Mouse (Mus musculus) embryonic facial prominence, embryonic 15.5 days (tissue): ENCODE results near the gene Elavl2. TPM values are rescaled to one million over a fixed set of nuclear protein-coding genes. Genes with fewer than 3 reads are reported as not detected.

Experiments
- ATAC-seq: fragments of 200-750 bp; cut with Nextera tagmentation; 2 replicates; pipeline ENCODE4 v1.8.0; 2017; ENCODE audit warnings: low read depth, moderate TSS enrichment; ENCODE audit not compliant: insufficient number of reproducible peaks, low FRiP score, low TSS enrichment
- H3K27ac ChIP-seq: fragments of 300-500 bp; sonication (generic); replicated peaks from 2 replicates; pipeline ENCODE4 v1.5.1; 2015; ENCODE audit warnings: mild to moderate bottlenecking, inconsistent platforms
- H3K27me3 ChIP-seq: fragments of 300-500 bp; sonication (generic); 2 replicates; pipeline ENCODE4 v1.6.1; 2015; ENCODE audit warnings: inconsistent platforms
- H3K36me3 ChIP-seq: fragments of 300-500 bp; sonication (generic); 2 replicates; pipeline ENCODE4 v1.6.1; 2015; ENCODE audit warnings: mild to moderate bottlenecking, inconsistent platforms
- H3K4me1 ChIP-seq: fragments of 300-500 bp; sonication (generic); 2 replicates; pipeline ENCODE4 v1.6.1; 2015; ENCODE audit warnings: inconsistent platforms
- H3K4me2 ChIP-seq: fragments of 300-500 bp; sonication (generic); replicated peaks from 2 replicates; pipeline ENCODE4 v1.6.1; 2015; ENCODE audit warnings: mild to moderate bottlenecking, inconsistent platforms
- H3K4me3 ChIP-seq: fragments of 300-500 bp; sonication (generic); replicated peaks from 2 replicates; pipeline ENCODE4 v1.5.1; 2015; ENCODE audit warnings: mild to moderate bottlenecking, inconsistent platforms
- H3K9ac ChIP-seq: fragments of 300-500 bp; sonication (generic); 2 replicates; pipeline ENCODE4 v1.6.1; 2015; ENCODE audit warnings: inconsistent platforms
- H3K9me3 ChIP-seq: fragments of 300-500 bp; sonication (generic); replicated peaks from 2 replicates; pipeline ENCODE4 v1.6.1; 2016; ENCODE audit warnings: inconsistent platforms
- WGBS: fragments of 180-500 bp; shearing (Covaris S2); methylation state at CpG from one replicate; pipeline ENCODE4 v1.1.7; 2015; 5-methylcytosine and 5-hydroxymethylcytosine counted together
- polyA plus RNA-seq: library from polyadenylated mRNA; unstranded; fragments of >200 nt; fragmentation: Nextera tagmentation; extraction: Ambion mirVana; gene quantifications from 2 replicates; pipeline ENCODE4 v1.2.1, GENCODE M21; 2015

Gene Elavl2
- polyA plus RNA-seq, result 3.6 and 4.4 TPM in 2 replicates

DNA sequence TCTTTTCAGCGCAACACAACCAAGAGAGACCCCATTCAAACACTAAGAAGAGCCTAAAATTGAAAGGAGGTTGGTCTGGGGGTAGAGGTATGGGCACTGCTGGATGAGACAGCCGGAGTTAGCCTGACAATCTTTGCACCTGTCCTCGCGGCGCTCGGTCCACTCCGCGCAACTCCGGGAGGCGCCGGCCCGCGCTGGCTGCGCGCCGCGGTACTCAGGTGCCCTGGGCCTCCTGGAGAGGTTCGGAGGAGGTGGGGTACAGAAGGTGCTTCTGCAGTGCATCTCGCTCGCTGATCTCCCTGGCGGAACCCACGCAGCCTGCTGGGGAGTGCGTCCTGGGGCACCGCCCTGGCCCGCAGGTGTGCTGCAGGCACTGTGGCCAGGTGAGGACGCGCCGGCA lies at the start of gene Elavl2:
TSS of gene Elavl2 (minus strand) at position 363 of the 400 bp plus-strand sequence.
- Histone ChIP-seq H3K9ac (no peak within 1 kb of the TSS), H3K4me1 (peaks cover 4% of the 10 kb centered on the region; the same call in 1 of the 2 replicates), H3K4me2 (peak within 1 kb of the TSS; percentile 44), H3K4me3 (peak within 1 kb of the TSS; percentile 23), H3K36me3 (no peaks in the 10 kb centered on the region), H3K27ac (no peak within 1 kb of the TSS), H3K9me3 (no peaks in the 10 kb centered on the region), H3K27me3 (peaks cover 27% of the 10 kb centered on the region)
- WGBS, result 2% methylated on average over 28 of the region's 28 CpGs
- ATAC-seq, result peak; percentile 47; the same call in 1 of the 2 replicates

DNA sequence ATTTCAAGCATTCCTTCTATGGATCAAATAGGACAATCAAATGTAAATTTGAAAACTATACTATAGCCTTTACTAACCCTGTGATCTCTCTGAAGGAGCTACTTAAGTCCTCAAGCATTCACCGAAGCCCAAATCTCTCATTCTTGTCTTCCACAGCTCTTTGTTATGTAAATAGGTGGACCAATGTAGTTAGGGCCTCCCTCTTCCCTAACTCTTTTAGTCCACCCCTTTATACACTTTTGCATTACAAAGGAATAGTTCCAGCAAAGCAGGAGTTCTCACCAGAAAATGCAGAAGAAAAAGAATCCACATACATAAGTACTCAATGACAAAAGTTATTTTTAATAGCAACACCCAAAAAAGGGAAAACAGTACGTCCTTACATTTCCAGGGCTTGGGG lies 47.3 kb upstream of the Elavl2 start:
- Histone ChIP-seq H3K27ac (no peak overlapping the region), H3K27me3 (no peaks in the 10 kb centered on the region), H3K36me3 (no peaks in the 10 kb centered on the region), H3K9ac (no peak overlapping the region), H3K4me3 (no peak overlapping the region), H3K9me3 (no peaks in the 10 kb centered on the region), H3K4me1 (no peaks in the 10 kb centered on the region), H3K4me2 (no peak overlapping the region)
- no peak for ATAC-seq
- WGBS, result 55% methylated on average over 2 of the region's 2 CpGs

DNA sequence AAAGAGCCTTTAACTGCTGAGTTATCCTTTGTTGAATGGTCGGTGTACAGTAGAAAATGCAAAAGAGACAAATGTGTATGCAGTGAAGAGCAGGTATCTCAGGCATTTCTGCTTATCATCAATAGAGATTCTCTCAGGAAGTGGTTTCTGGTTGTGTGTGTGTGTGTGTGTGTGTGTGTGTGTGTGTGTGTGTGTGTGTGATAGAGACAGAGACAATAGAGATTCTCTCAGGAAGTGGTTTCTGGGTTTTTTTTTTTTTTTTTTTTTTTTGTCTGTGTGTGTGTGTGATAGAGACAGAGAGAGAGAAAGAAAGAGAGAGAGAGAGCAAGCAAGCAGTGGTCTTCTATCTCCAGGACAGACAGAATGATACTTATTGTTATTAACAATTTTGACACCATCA lies 15.0 kb upstream of the Elavl2 start:
- Histone ChIP-seq H3K4me1 (no peaks in the 10 kb centered on the region), H3K9ac (no peak overlapping the region), H3K27me3 (no peaks in the 10 kb centered on the region), H3K36me3 (no peaks in the 10 kb centered on the region), H3K4me3 (no peak overlapping the region), H3K9me3 (no peaks in the 10 kb centered on the region), H3K27ac (no peak overlapping the region), H3K4me2 (no peak overlapping the region)
- WGBS, result 80% methylated on average over 1 of the region's 1 CpGs
- no peak for ATAC-seq

DNA sequence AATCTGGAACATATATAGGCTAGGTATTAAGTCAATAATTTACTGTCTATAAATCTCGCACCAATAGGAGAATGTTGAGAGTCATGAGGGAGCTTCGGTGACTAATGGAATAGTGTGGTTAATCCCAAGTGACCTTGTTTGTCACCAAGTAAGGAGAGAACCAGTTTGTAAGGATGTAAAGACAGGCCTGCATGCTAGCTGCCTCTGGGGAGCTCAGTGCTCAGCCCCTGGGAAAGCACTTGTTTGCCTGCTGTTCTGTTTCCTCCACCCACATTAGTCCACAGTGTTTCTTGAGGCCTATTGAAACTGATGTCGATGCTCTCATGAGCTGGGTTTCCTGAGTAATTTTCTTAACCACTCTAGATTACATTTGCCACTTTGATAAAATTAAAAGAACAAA lies 4.5 kb upstream of the Elavl2 start:
- Histone ChIP-seq H3K27me3 (peaks cover 14% of the 10 kb centered on the region), H3K4me2 (no peak overlapping the region), H3K27ac (no peak overlapping the region), H3K4me1 (peaks cover 4% of the 10 kb centered on the region; the same call in 1 of the 2 replicates), H3K36me3 (no peaks in the 10 kb centered on the region), H3K4me3 (no peak overlapping the region), H3K9me3 (no peaks in the 10 kb centered on the region), H3K9ac (no peak overlapping the region)
- 70% methylated on average over 3 of the region's 3 CpGs for WGBS
- ATAC-seq, result peak; percentile 57; the same call in 1 of the 2 replicates

DNA sequence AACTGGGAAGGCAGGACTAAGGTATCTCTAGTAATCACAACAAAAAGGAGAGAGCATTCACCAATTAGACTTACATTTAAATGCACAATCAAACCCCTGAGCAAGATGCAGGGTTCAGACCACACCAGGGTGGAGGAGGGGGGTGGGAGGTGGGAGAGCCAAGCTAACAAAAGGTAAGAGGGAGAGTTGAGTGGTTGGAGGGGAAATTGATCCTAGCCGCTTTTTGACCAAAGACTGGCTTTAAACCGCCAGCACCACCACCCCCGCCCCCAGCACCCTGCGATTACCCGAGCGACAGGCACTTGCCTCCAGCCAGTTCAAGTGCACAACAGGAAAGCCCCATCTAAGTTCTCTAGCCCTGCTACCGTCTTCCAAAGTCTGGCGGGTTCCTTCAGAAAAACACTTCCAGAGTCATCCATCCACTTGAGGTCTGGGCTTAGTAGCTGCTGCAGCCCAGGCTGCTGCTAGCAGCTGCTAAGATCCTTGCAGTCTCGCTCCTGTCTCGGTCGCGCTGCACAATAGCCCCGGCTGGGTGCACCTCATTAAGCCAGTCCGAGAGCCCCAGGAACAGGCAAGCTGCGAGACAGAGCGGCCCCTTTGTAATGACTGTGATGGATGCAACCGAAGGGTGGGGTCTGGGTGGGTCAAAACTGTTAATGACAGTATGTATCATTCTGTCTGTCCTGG lies 932 bp downstream of the Elavl2 start:
- H3K4me3 ChIP-seq, result peak overlapping the region; percentile 4; the same call in 1 of the 2 replicates
- H3K36me3 ChIP-seq, result no peaks in the 10 kb centered on the region
- peak overlapping the region; percentile 44 for H3K4me2 ChIP-seq
- WGBS, result under 1% methylated on average over 17 of the region's 17 CpGs
- no peak for ATAC-seq
- H3K9ac ChIP-seq, result no peak overlapping the region
- peaks cover 4% of the 10 kb centered on the region; the same call in 1 of the 2 replicates for H3K4me1 ChIP-seq
- H3K9me3 ChIP-seq, result no peaks in the 10 kb centered on the region
- no peak overlapping the region for H3K27ac ChIP-seq
- peaks cover 27% of the 10 kb centered on the region for H3K27me3 ChIP-seq

DNA sequence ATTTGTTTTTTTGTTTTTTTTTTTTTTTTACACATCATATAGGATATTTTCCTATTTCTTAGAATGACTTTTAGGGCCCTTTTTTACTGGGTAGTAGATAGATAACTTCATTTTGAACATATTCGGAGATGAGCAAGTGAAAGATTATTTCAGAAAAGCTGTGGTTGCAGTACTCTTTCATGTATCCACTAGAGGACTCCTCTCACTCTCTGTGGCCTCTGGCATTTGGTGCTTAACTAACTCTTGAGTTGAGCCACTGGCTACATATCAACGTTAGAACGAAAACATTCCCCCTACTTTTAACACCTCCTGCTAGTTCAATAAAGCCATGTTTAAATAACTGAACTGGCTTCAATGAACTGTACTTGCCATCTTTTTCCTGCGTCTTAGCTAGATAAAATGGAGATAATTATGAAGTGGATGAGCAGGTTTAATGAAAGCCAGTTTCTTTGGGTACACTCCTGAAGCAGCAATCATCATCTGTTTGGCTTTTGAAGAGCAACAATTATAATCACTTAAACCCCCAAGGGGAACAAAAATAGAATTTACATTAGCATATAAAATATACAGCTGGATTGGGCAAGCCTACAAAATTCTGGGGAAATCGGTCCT lies 8.5 kb downstream of the Elavl2 start:
- H3K4me3 ChIP-seq, result no peak overlapping the region
- H3K9me3 ChIP-seq, result no peaks in the 10 kb centered on the region
- no peaks in the 10 kb centered on the region for H3K36me3 ChIP-seq
- no peaks in the 10 kb centered on the region for H3K27me3 ChIP-seq
- no peaks in the 10 kb centered on the region for H3K4me1 ChIP-seq
- H3K27ac ChIP-seq, result no peak overlapping the region
- ATAC-seq, result no peak
- no peak overlapping the region for H3K9ac ChIP-seq
- H3K4me2 ChIP-seq, result no peak overlapping the region
- 44% methylated on average over 5 of the region's 5 CpGs for WGBS

DNA sequence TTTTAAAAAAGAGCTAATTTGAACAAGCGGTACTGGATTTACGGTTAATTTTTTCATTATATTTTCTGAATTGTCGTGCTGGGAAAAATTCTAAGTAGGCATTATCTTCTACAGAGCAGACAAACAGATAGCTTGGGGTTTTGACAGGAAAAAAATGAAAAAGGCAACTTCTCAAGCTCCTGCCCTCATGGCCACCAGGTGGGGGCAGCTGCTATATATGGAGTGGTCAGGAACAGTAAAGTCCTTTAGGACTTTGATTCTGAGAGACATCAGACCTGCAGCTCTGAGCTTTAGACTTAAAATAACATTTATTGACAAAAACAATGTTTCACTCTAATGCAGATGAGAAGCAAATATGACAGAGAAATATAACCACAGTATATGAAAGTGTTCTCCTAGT lies 12.9 kb downstream of the Elavl2 start:
- Histone ChIP-seq H3K9ac (no peak overlapping the region), H3K36me3 (no peaks in the 10 kb centered on the region), H3K4me1 (no peaks in the 10 kb centered on the region), H3K27ac (no peak overlapping the region), H3K4me3 (no peak overlapping the region), H3K27me3 (no peaks in the 10 kb centered on the region), H3K9me3 (no peaks in the 10 kb centered on the region), H3K4me2 (no peak overlapping the region)
- no peak for ATAC-seq
- 84% methylated on average over 3 of the region's 3 CpGs for WGBS

DNA sequence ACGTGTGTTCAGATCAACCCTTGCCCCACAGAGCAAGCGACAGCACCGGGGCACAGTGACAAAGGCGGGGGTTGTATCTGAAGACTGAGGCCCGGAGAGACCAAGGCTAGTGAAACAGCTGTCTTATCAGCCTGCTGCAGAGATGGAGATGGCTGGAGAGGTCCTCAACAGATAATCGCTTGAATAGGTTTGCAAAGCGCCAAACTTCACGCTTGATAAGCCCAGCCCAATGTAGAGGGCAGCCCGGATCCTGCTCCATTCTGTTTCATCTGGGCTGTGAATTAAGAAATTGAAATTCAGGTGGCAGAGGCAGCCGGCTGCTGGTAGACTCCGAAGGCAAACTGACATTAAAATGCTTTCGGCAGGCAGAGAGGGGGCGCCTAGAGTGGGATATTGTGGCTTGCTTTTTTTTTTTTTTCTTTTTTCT lies 19.4 kb downstream of the Elavl2 start:
- Histone ChIP-seq H3K9me3 (no peaks in the 10 kb centered on the region), H3K4me3 (no peak overlapping the region), H3K36me3 (no peaks in the 10 kb centered on the region), H3K4me2 (no peak overlapping the region), H3K27ac (no peak overlapping the region), H3K27me3 (peaks cover 25% of the 10 kb centered on the region), H3K4me1 (0 out of 2 replicates have a peak, but pooled peaks cover 3% of the 10 kb centered on the region), H3K9ac (no peak overlapping the region)
- WGBS, result 2% methylated on average over 13 of the region's 13 CpGs
- ATAC-seq, result no peak

DNA sequence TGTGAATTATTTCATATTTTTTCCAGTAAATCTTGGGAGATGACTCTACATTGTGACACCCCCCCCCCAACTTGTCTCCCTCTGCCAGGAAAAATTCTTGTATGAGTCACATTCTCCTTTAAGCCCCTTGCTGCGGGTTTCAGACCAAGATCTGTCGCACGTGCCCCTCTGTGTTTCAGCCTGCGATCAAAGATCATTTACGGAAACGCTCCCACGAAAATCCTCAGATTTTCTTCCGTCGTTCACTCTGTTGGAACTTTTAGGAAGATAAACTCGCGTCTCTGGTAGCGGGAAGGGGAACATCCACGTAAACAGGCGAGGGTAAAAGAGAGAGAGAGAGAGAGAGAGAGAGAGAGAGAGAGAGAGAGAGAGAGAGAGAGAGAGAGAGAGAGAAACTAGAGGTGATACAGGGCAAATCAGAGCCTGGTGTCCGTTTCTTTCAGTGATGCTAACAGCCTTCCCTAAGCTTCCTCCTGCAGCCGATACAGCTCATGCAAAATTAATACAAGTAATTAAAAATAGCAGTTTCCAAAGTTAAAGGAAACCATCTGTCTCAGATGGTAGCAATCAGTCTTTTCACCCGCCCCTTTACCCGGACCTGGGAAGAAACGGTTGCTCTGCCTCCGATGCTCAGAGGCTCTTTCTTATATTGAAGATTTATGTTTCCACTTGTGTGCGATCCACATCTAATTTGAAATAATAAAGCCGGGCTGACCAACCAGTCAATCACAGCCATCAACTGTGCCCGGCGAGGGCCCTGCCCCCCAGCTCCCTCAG lies 20.1 kb downstream of the Elavl2 start:
- WGBS, result 2% methylated on average over 24 of the region's 24 CpGs
- Histone ChIP-seq H3K4me3 (no peak overlapping the region), H3K4me1 (peaks cover 6% of the 10 kb centered on the region), H3K36me3 (no peaks in the 10 kb centered on the region), H3K9ac (no peak overlapping the region), H3K27me3 (peaks cover 25% of the 10 kb centered on the region), H3K4me2 (no peak overlapping the region), H3K27ac (no peak overlapping the region), H3K9me3 (no peaks in the 10 kb centered on the region)
- no peak for ATAC-seq

DNA sequence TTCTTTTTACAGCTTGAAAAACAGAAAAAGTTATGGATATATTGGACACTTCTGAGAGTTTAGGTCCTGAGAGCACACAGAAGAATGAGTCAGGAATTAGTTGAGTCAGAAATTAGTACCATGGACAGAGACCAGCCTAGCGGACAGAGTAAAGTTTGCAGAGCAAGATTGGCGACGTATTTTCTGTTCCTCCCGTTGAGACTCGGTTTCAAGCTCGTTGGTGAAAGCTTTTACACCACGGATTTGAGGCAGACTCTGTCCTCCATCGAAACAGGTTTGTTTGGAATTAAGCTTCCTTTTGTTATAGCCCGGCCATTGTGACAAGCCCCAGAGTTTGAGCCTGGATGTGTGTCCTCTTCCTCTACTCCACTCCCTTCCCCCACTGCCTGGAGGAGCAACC lies 21.0 kb downstream of the Elavl2 start:
- H3K27ac ChIP-seq, result no peak overlapping the region
- no peak for ATAC-seq
- 1% methylated on average over 9 of the region's 9 CpGs for WGBS
- peaks cover 33% of the 10 kb centered on the region for H3K27me3 ChIP-seq
- H3K4me3 ChIP-seq, result no peak overlapping the region
- H3K9me3 ChIP-seq, result no peaks in the 10 kb centered on the region
- H3K9ac ChIP-seq, result no peak overlapping the region
- H3K4me2 ChIP-seq, result no peak overlapping the region
- peaks cover 15% of the 10 kb centered on the region for H3K4me1 ChIP-seq
- H3K36me3 ChIP-seq, result no peaks in the 10 kb centered on the region

DNA sequence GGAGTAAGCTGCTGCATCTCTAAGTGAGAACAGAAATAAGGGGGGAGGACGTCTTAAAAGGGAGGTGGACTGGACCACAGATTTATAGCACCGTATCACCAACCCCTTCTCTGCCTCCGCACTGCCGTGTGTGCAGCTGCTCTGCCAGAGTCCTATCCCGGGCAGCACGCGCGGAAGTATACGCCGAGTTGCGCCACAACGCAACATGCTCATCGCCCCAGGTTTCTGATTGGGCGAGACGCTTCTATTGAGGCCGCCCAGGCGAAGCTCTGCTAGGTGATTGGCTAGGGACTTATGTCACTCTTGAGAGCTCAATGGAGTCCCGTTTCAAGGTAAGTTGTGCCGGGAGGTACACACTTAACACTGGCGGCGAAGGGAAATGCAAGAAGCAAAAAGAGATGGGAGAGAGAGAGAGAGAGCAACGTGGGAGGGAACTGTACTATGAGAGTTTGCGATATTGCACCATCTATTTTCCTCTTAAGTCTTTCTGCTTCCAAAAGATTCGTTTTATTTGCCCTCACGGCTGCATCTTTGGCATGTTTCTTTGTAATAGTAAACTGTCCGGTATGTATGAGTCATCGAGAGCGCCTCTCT lies 24.2 kb downstream of the Elavl2 start:
- ATAC-seq, result peak; percentile 94

More for the DNA sequence above, 24.2 kb downstream of the Elavl2 start:
- Histone ChIP-seq H3K36me3 (no peaks in the 10 kb centered on the region), H3K27ac (no peak overlapping the region), H3K4me1 (peaks cover 26% of the 10 kb centered on the region), H3K27me3 (peaks cover 56% of the 10 kb centered on the region), H3K9ac (peak overlapping the region; percentile 21; the same call in 1 of the 2 replicates), H3K4me2 (peak overlapping the region; percentile 63), H3K4me3 (peak overlapping the region; percentile 53), H3K9me3 (no peaks in the 10 kb centered on the region)
- under 1% methylated on average over 28 of the region's 28 CpGs for WGBS
